In the genomic region with DNA sequence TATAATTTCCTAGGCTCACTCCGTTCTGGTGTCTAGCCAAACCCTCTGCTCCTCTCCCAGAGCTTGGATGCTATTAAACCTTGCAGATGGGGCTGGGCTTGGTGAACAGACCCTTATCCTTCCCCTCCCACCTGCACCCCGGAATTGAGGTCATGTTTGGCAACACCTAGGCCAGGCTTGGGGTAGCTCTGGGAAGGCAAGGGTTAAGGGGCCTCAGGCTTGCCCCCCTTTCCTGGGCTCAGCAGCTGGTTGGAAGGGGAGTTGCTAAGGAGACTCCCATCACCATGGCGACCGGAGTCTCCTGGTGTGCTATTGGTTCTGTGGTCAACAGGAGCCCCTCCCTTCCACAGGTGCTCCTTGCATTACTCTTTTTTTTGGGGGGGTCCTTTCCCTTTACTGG, we compare ENCODE assay signal across 10 mouse cellular contexts. TPM values are rescaled to one million over a fixed set of nuclear protein-coding genes. Genes with fewer than 3 reads are reported as not detected.
DNase-seq lines count a peak whose midpoint lies in the region; ATAC-seq and TF ChIP-seq lines count a peak whose summit lies in the region.
"Had no signal": no experiment of that assay in that cellular context is flagged by ENCODE, and none has a peak within 500 bp of the region (broad histone marks: within the 10 kb centered on the region; RNA-seq: fewer than 3 reads in every experiment).

No protein-coding gene starts in this region.

- H3K36me3 ChIP-seq in kidney, embryonic 15.5 days: peaks cover 4% of the 10 kb centered on the region; the same call in 1 of the 2 replicates
- peaks cover 15% of the 10 kb centered on the region; the same call in 1 of the 2 replicates for H3K36me3 ChIP-seq in forebrain, postnatal 0 days (ENCODE audit: insufficient read depth)
- H3K36me3 ChIP-seq in neural tube, embryonic 15.5 days: peaks cover 16% of the 10 kb centered on the region

- 17% methylated on average over 4 of the region's 4 CpGs for WGBS in kidney, embryonic 15.5 days
- 3% methylated on average over 4 of the region's 4 CpGs for WGBS in forebrain, postnatal 0 days
- WGBS in neural tube, embryonic 15.5 days: 4% methylated on average over 4 of the region's 4 CpGs

- no peak overlapping the region for H3K27ac ChIP-seq in kidney, embryonic 15.5 days
- H3K27ac ChIP-seq in forebrain, postnatal 0 days (ENCODE audit: low read depth, low read length): peak overlapping the region; percentile 72; the same call in 1 of the 2 replicates
- peak overlapping the region; percentile 79 for H3K27ac ChIP-seq in neural tube, embryonic 15.5 days (replicated peaks)

- H3K4me3 ChIP-seq in kidney, embryonic 15.5 days (replicated peaks): no peak overlapping the region
- H3K4me3 ChIP-seq in forebrain, postnatal 0 days (ENCODE audit: low read depth, low read length): peak overlapping the region; percentile 72
- peak overlapping the region; percentile 74 for H3K4me3 ChIP-seq in neural tube, embryonic 15.5 days (replicated peaks)
- H3K4me3 ChIP-seq: myocyte had no signal

- H3K27me3 ChIP-seq in kidney, embryonic 15.5 days: no peaks in the 10 kb centered on the region
- no peaks in the 10 kb centered on the region for H3K27me3 ChIP-seq in forebrain, postnatal 0 days (ENCODE audit: insufficient read depth, low read length)
- no peaks in the 10 kb centered on the region for H3K27me3 ChIP-seq in neural tube, embryonic 15.5 days (replicated peaks)
- H3K27me3 ChIP-seq: CH12.LX had no signal

- no peaks in the 10 kb centered on the region for H3K9me3 ChIP-seq in kidney, embryonic 15.5 days (replicated peaks)
- no peaks in the 10 kb centered on the region for H3K9me3 ChIP-seq in forebrain, postnatal 0 days (ENCODE audit: low read length)
- H3K9me3 ChIP-seq in neural tube, embryonic 15.5 days (replicated peaks): no peaks in the 10 kb centered on the region

- H3K4me2 ChIP-seq in kidney, embryonic 15.5 days: peak overlapping the region; percentile 60
- H3K4me2 ChIP-seq in forebrain, postnatal 0 days (ENCODE audit: low read depth): peak overlapping the region; percentile 85
- peak overlapping the region; percentile 84 for H3K4me2 ChIP-seq in neural tube, embryonic 15.5 days

- 0 out of 2 replicates have a peak, but pooled peaks have one; percentile 19 for ATAC-seq in kidney, embryonic 15.5 days (replicated peaks; ENCODE audit: low FRiP score)
- ATAC-seq in forebrain, postnatal 0 days: peak; percentile 88
- peak; percentile 86 for ATAC-seq in neural tube, embryonic 15.5 days (ENCODE audit: low FRiP score)

- no peak for TF ChIP-seq CTCF in forebrain, postnatal 0 days (IDR thresholded peaks at IDR 0.05; ENCODE audit: low read depth)

- no peak overlapping the region for H3K9ac ChIP-seq in kidney, embryonic 15.5 days
- H3K9ac ChIP-seq in forebrain, postnatal 0 days: peak overlapping the region; percentile 75
- H3K9ac ChIP-seq in neural tube, embryonic 15.5 days (replicated peaks): peak overlapping the region; percentile 89

- DNase-seq in kidney, postnatal 10 days: no peak
- peak; percentile 92 for DNase-seq in forebrain, postnatal 0 days
- DNase-seq in left cerebral cortex, adult 8-10 months (ENCODE audit: low spot score in 2 of 2): peak; percentile 42 to 87
- no peak for DNase-seq in urinary bladder, postnatal 25 days (ENCODE audit: low spot score)
- no peak for DNase-seq in testis, postnatal 14 days (ENCODE audit: low spot score)
- no peak for DNase-seq in kidney, postnatal 25 days

- peaks cover 32% of the 10 kb centered on the region for H3K4me1 ChIP-seq in kidney, embryonic 15.5 days
- peaks cover 4% of the 10 kb centered on the region; the same call in 1 of the 2 replicates for H3K4me1 ChIP-seq in forebrain, postnatal 0 days (ENCODE audit: insufficient read depth)
- H3K4me1 ChIP-seq in neural tube, embryonic 15.5 days: peaks cover 34% of the 10 kb centered on the region

RNA-seq across cellular contexts. Expression of a gene that starts 32.5 kb away (rescaled TPM):
- polyA plus RNA-seq in kidney, embryonic 15.5 days (2015; fragmentation: Nextera tagmentation; extraction: Ambion mirVana): 12.6 and 12.7 TPM in 2 replicates
- total RNA-seq in forebrain, postnatal 0 days (2014; rRNA removed): 19.8 and 20.0 TPM in 2 replicates
- 26.2 and 41.6 TPM in 2 replicates for polyA plus RNA-seq in forebrain, postnatal 0 days (2015; fragmentation: Nextera tagmentation; extraction: Ambion mirVana)
- total RNA-seq in left cerebral cortex, adult 8-10 months (2022): 10 to 100 TPM; 91.9 to 94.8 (median 93.7) TPM
- polyA plus RNA-seq in neural tube, embryonic 15.5 days (2015; fragmentation: Nextera tagmentation; extraction: Ambion mirVana): 37.4 and 42.1 TPM in 2 replicates

RNA-seq across cellular contexts. Expression of a gene that starts 41.2 kb away (rescaled TPM):
- 55.1 and 64.2 TPM in 2 replicates for polyA plus RNA-seq in kidney, embryonic 15.5 days (2015; fragmentation: Nextera tagmentation; extraction: Ambion mirVana)
- 68.9 and 72.7 TPM in 2 replicates for total RNA-seq in forebrain, postnatal 0 days (2014; rRNA removed)
- polyA plus RNA-seq in forebrain, postnatal 0 days (2015; fragmentation: Nextera tagmentation; extraction: Ambion mirVana): 60.0 and 67.0 TPM in 2 replicates
- total RNA-seq in left cerebral cortex, adult 8-10 months (2022): 10 to 100 TPM; 57.8 to 68.8 (median 59.9) TPM
- 70.1 and 72.0 TPM in 2 replicates for polyA plus RNA-seq in neural tube, embryonic 15.5 days (2015; fragmentation: Nextera tagmentation; extraction: Ambion mirVana)

RNA-seq across cellular contexts. Expression of a gene that starts 48.2 kb away (rescaled TPM):
- polyA plus RNA-seq in kidney, embryonic 15.5 days (2015; fragmentation: Nextera tagmentation; extraction: Ambion mirVana): 332 and 351 TPM in 2 replicates
- total RNA-seq in forebrain, postnatal 0 days (2014; rRNA removed): 39.5 and 42.1 TPM in 2 replicates
- 186 and 191 TPM in 2 replicates for polyA plus RNA-seq in forebrain, postnatal 0 days (2015; fragmentation: Nextera tagmentation; extraction: Ambion mirVana)
- total RNA-seq in left cerebral cortex, adult 8-10 months (2022): 100 to 1,000 TPM; 116 to 150 (median 135) TPM
- polyA plus RNA-seq in neural tube, embryonic 15.5 days (2015; fragmentation: Nextera tagmentation; extraction: Ambion mirVana): 199 and 230 TPM in 2 replicates

RNA-seq across cellular contexts. Expression of a gene that starts 50.3 kb away (rescaled TPM):
- polyA plus RNA-seq in kidney, embryonic 15.5 days (2015; fragmentation: Nextera tagmentation; extraction: Ambion mirVana): 0.19 TPM in 1 of 2 replicates, not detected in the other
- total RNA-seq in forebrain, postnatal 0 days (2014; rRNA removed): 2.7 and 2.8 TPM in 2 replicates
- polyA plus RNA-seq in forebrain, postnatal 0 days (2015; fragmentation: Nextera tagmentation; extraction: Ambion mirVana): 1.9 and 2.3 TPM in 2 replicates
- 10 to 100 TPM; 14.8 to 20.5 (median 16.8) TPM for total RNA-seq in left cerebral cortex, adult 8-10 months (2022)
- 5.8 and 6.7 TPM in 2 replicates for polyA plus RNA-seq in neural tube, embryonic 15.5 days (2015; fragmentation: Nextera tagmentation; extraction: Ambion mirVana)
- total RNA-seq: CH12.LX had no signal

Comparison
In these comparisons a context has a peak if more than half of its experiments do, and no peak if none do; other contexts are left out.
1. ATAC-seq: peak in every context shown above with its lines; median percentile 88 in forebrain, postnatal 0 days; 86 in neural tube, embryonic 15.5 days; 19 in kidney, embryonic 15.5 days.
2. DNase-seq: peak in forebrain, postnatal 0 days (single experiment) and left cerebral cortex, adult 8-10 months (2 of 2); none in kidney, postnatal 10 days (single experiment), urinary bladder, postnatal 25 days (single experiment), testis, postnatal 14 days (single experiment) and kidney, postnatal 25 days (0 of 2).
3. Peak in every context shown above with its lines, with median percentiles within 50 percentile points of each other: H3K4me2 ChIP-seq.